Mouse (Mus musculus) liver, adult 2 months (tissue): ENCODE measurements around the gene Srsf1.

Source experiments
- CTCF ChIP-seq: fragments of 200-500 bp; IDR thresholded peaks from 2 replicates; pipeline ENCODE4 v1.5.1; 2011; ENCODE audit warnings: low read depth, low read length, control low read depth
- POLR2A ChIP-seq: fragments of 200-500 bp; IDR thresholded peaks from 2 replicates; pipeline ENCODE4 v1.6.1; 2011; ENCODE audit warnings: low read length, control low read depth; ENCODE audit not compliant: insufficient read depth; ENCODE audit errors: extremely low read depth

DNA sequence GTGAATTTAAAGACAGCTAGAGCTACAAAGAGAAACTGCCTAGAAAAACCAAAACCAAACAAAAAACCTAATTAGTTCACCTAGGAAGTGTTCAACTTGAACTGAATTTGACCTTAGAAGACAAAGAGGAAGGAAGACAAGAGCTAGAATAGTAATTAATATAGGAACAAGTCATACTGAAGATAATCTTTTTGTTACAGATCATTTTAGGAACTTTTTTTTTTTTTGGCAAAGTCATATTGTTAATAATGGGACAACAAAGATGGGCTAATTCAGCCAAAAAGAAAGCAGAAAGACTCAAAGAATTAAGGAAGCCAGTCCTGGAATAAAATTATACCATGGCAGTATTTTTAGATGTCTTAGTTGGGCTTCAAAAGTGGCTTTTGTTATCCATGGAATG, 2.9 kb upstream of the Srsf1 start:
- no peak for TF ChIP-seq POLR2A
- TF ChIP-seq CTCF: no peak
